Mouse (Mus musculus): ENCODE measurements around the gene Gm11939.
A peak's percentile ranks its signal among the peaks of the same experiment; 100 is the strongest.
"Not testable (repeated sequence)": the region's sequence is repeated elsewhere in the genome, so short reads cannot be mapped to it uniquely, and the experiment has no call there.

The Gm11939 gene

GRCm38 (mm10) chr11:99559366-99559765 lies at the start of gene Gm11939:
TSS of gene Gm11939 (minus strand) at chr11:99559466.
- no peak for DNase-seq

GRCm38 (mm10) chr11:99603208-99603607 lies 43.9 kb upstream of the Gm11939 start, which contains the start of gene Gm11938:
TSS of gene Gm11938 (minus strand) at chr11:99603308.
- DNase-seq, result not testable (repeated sequence)

GRCm38 (mm10) chr11:99597742-99598141 lies 38.5 kb upstream of the Gm11939 start, which contains the start of gene Krtap9-3:
TSS of gene Krtap9-3 (minus strand) at chr11:99598105.
- DNase-seq, result not testable (repeated sequence)

- DNase-seq, result no peak
Observed at GRCm38 (mm10) chr11:99590981-99591380, 31.7 kb upstream of the Gm11939 start, which contains the start of gene Krtap1-3. TSS of gene Krtap1-3 (minus strand) at chr11:99591339.

GRCm38 (mm10) chr11:99585096-99585495 lies 25.8 kb upstream of the Gm11939 start:
- no peak for DNase-seq

GRCm38 (mm10) chr11:99583245-99583704 lies 24.0 kb upstream of the Gm11939 start, which contains the start of gene Krtap1-4:
TSS of gene Krtap1-4 (minus strand) at chr11:99583654.
- DNase-seq, result no peak

GRCm38 (mm10) chr11:99581564-99581963 lies 22.3 kb upstream of the Gm11939 start:
- no peak for DNase-seq

- DNase-seq, result no peak
Observed at GRCm38 (mm10) chr11:99581051-99581450, 21.8 kb upstream of the Gm11939 start.

GRCm38 (mm10) chr11:99580636-99581035 lies 21.4 kb upstream of the Gm11939 start, which contains the start of gene Krtap1-5:
TSS of gene Krtap1-5 (minus strand) at chr11:99581016.
- no peak for DNase-seq

GRCm38 (mm10) chr11:99574106-99574505 lies 14.8 kb upstream of the Gm11939 start:
- DNase-seq, result peak; percentile 78

GRCm38 (mm10) chr11:99573164-99573563 lies 13.9 kb upstream of the Gm11939 start:
- no peak for DNase-seq

- no peak for DNase-seq
Observed at GRCm38 (mm10) chr11:99566530-99566929, 7.3 kb upstream of the Gm11939 start, which contains the start of gene Krtap3-1. TSS of gene Krtap3-1 (minus strand) at chr11:99566630.

- DNase-seq, result no peak
Observed at GRCm38 (mm10) chr11:99562580-99562979, 3.3 kb upstream of the Gm11939 start.

- DNase-seq, result no peak
Observed at GRCm38 (mm10) chr11:99557976-99558745, 1.1 kb downstream of the Gm11939 start.

- no peak for DNase-seq
Observed at GRCm38 (mm10) chr11:99556753-99557152, 2.5 kb downstream of the Gm11939 start, which contains the start of gene Krtap3-2. TSS of gene Krtap3-2 (minus strand) at chr11:99556853.

GRCm38 (mm10) chr11:99556195-99556594 lies 3.1 kb downstream of the Gm11939 start:
- no peak for DNase-seq

GRCm38 (mm10) chr11:99550765-99551164 lies 8.5 kb downstream of the Gm11939 start, which contains the start of gene Krtap3-3:
TSS of gene Krtap3-3 (minus strand) at chr11:99550865.
- no peak for DNase-seq

GRCm38 (mm10) chr11:99547892-99548291 lies 11.4 kb downstream of the Gm11939 start:
- DNase-seq, result no peak

GRCm38 (mm10) chr11:99539721-99540120 lies 19.5 kb downstream of the Gm11939 start:
- DNase-seq, result no peak

GRCm38 (mm10) chr11:99521288-99521860 lies 37.9 kb downstream of the Gm11939 start, which contains the start of gene Krt39:
TSS of gene Krt39 (minus strand) at chr11:99521338.
- no peak for DNase-seq

- DNase-seq, result no peak
Observed at GRCm38 (mm10) chr11:99514098-99514497, 45.2 kb downstream of the Gm11939 start.
